Mouse (Mus musculus) brain, embryonic 14.5 days (tissue): ENCODE measurements at regions not wholly inside any gene's neighbourhood (a gene's known extent, or its start where the extent isn't known, plus 50 kb on each side); places are given as distances from the start of the nearest gene placed in this dataset.

Source experiments
- CTCF ChIP-seq: fragments of 200-500 bp; IDR thresholded peaks from 2 replicates; pipeline ENCODE4 v1.5.1; 2012; ENCODE audit warnings: inconsistent platforms, mild to moderate bottlenecking, moderate library complexity, borderline replicate concordance; ENCODE audit not compliant: insufficient read depth, insufficient read length; ENCODE audit errors: extremely low read depth
- POLR2A ChIP-seq: fragments of 200-500 bp; IDR thresholded peaks from 2 replicates; pipeline ENCODE4 v1.6.1; 2012; ENCODE audit warnings: mild to moderate bottlenecking, inconsistent platforms, borderline replicate concordance; ENCODE audit not compliant: poor library complexity, insufficient read depth, insufficient read length, severe bottlenecking; ENCODE audit errors: extremely low read depth

GRCm38 (mm10) chr10:56782265-56782664 is 405.1 kb downstream of the Gja1 start:
- no peak for TF ChIP-seq CTCF
- no peak for TF ChIP-seq POLR2A
